Mouse (Mus musculus) heart, adult 2 months (tissue): ENCODE measurements around the gene Mypn.

Experiments
- CTCF ChIP-seq: fragments of 200-600 bp; IDR thresholded peaks from 2 replicates; pipeline ENCODE4 v1.8.1; 2022; ENCODE audit warnings: antibody characterized with exemption, mild to moderate bottlenecking, moderate library complexity
- EP300 ChIP-seq: fragments of 200-500 bp; IDR thresholded peaks from 2 replicates; pipeline ENCODE4 v1.6.1; 2011; ENCODE audit warnings: low read depth, low read length, control low read depth; ENCODE audit not compliant: insufficient read depth
- POLR2A ChIP-seq: fragments of 200-500 bp; IDR thresholded peaks from 2 replicates; pipeline ENCODE4 v1.6.1; 2011; ENCODE audit warnings: mild to moderate bottlenecking, low read depth, low read length, control low read depth; ENCODE audit not compliant: insufficient read depth

- TF ChIP-seq CTCF = no peak
- TF ChIP-seq POLR2A = no peak
- no peak for TF ChIP-seq EP300
Measured at GRCm38 (mm10) chr10:63201534-63201933, 2.2 kb downstream of the Mypn start.
